Mouse (Mus musculus) CD4-positive helper T cell, adult 2 months (primary cell): ENCODE measurements around the gene Cpsf4.
A peak's percentile ranks its signal among the peaks of the same experiment; 100 is the strongest.
"Not testable (repeated sequence)": the region's sequence is repeated elsewhere in the genome, so short reads cannot be mapped to it uniquely, and the experiment has no call there.

Experiments used
- DNase-seq: peaks from one replicate; pipeline ENCODE4 v3.0.0-alpha.2; 2012; ENCODE audit warnings: low read depth, missing footprints, low spot score

The Cpsf4 gene

GRCm38 (mm10) chr5:145178461-145178980, 11.5 kb downstream of the Cpsf4 start:
- no peak for DNase-seq

GRCm38 (mm10) chr5:145185244-145185643, 18.2 kb downstream of the Cpsf4 start:
- DNase-seq, result no peak

- peak; percentile 23 for DNase-seq
These were observed 22.4 kb downstream of the Cpsf4 start for GRCm38 (mm10) chr5:145189416-145189815.

- DNase-seq, result no peak
These were observed 23.4 kb downstream of the Cpsf4 start for GRCm38 (mm10) chr5:145190373-145190772.

GRCm38 (mm10) chr5:145190875-145191798, 24.1 kb downstream of the Cpsf4 start:
- DNase-seq, result peak; percentile 86

GRCm38 (mm10) chr5:145191962-145192361, 24.9 kb downstream of the Cpsf4 start, which contains the start of gene Atp5j2:
Gene Atp5j2 (minus strand): TSS chr5:145192062.
- DNase-seq, result no peak

GRCm38 (mm10) chr5:145200387-145200786, 33.4 kb downstream of the Cpsf4 start:
- DNase-seq, result no peak

- peak; percentile 93 for DNase-seq
These were observed 34.4 kb downstream of the Cpsf4 start, which contains the start of gene Zkscan14 for GRCm38 (mm10) chr5:145201321-145201991. Gene Zkscan14 (minus strand): TSS chr5:145201868.

- no peak for DNase-seq
These were observed 35.4 kb downstream of the Cpsf4 start for GRCm38 (mm10) chr5:145202446-145202845.

GRCm38 (mm10) chr5:145203936-145204691, 37.1 kb downstream of the Cpsf4 start, which contains the start of gene Zkscan5:
Gene Zkscan5 (plus strand): TSS chr5:145204562.
- DNase-seq, result peak; percentile 98

- DNase-seq, result no peak
These were observed 38.0 kb downstream of the Cpsf4 start for GRCm38 (mm10) chr5:145205041-145205440.

GRCm38 (mm10) chr5:145207385-145207784, 40.4 kb downstream of the Cpsf4 start:
- no peak for DNase-seq

- DNase-seq, result no peak
These were observed 40.9 kb downstream of the Cpsf4 start for GRCm38 (mm10) chr5:145207954-145208353.

GRCm38 (mm10) chr5:145208391-145208790, 41.4 kb downstream of the Cpsf4 start:
- not testable (repeated sequence) for DNase-seq

- no peak for DNase-seq
These were observed 44.3 kb downstream of the Cpsf4 start for GRCm38 (mm10) chr5:145211340-145211739.

GRCm38 (mm10) chr5:145212216-145212615, 45.2 kb downstream of the Cpsf4 start:
- no peak for DNase-seq

GRCm38 (mm10) chr5:145213505-145213904, 46.5 kb downstream of the Cpsf4 start:
- no peak for DNase-seq

- DNase-seq, result no peak
These were observed 47.7 kb downstream of the Cpsf4 start for GRCm38 (mm10) chr5:145214679-145215078.

- DNase-seq, result no peak
These were observed 50.7 kb downstream of the Cpsf4 start for GRCm38 (mm10) chr5:145217746-145218145.

- no peak for DNase-seq
These were observed 51.2 kb downstream of the Cpsf4 start for GRCm38 (mm10) chr5:145218206-145218605.

- DNase-seq, result no peak
These were observed 51.7 kb downstream of the Cpsf4 start for GRCm38 (mm10) chr5:145218671-145219070.
